Mouse (Mus musculus) layer of hippocampus, adult 2 months (tissue): ENCODE data around the gene Carhsp1. TPM values are rescaled to one million over a fixed set of nuclear protein-coding genes. Genes with fewer than 3 reads are reported as not detected.

Experiments
- DNase-seq, 2 experiments: peaks; one replicate each; pipeline ENCODE4 v3.0.0; 2022; ENCODE audit warnings: low spot score in 2 of 2
- H3K27ac ChIP-seq: fragments of 200-600 bp; 2 replicates; pipeline ENCODE4 v1.8.1; 2022
- H3K4me3 ChIP-seq: fragments of 200-600 bp; 2 replicates; pipeline ENCODE4 v1.8.1; 2022; ENCODE audit warnings: mild to moderate bottlenecking
- CTCF ChIP-seq: fragments of 200-600 bp; conservative IDR thresholded peaks from 2 replicates; pipeline ENCODE4 v1.8.1; 2022; ENCODE audit warnings: antibody characterized with exemption, mild to moderate bottlenecking, moderate library complexity
- microRNA-seq, 2 experiments: library from miRNA; unstranded; fragments of <30 nt; microRNA quantifications; one replicate each; pipeline ENCODE4 v1.2.0; 2021
- total RNA-seq, 2 experiments: library from RNA; stranded (reverse); gene quantifications; 2 replicates each; pipeline ENCODE4 v1.2.3; 2021

Gene Carhsp1
- total RNA-seq, 2 experiments from 2014 or later: 22.1 to 22.4 TPM

DNA sequence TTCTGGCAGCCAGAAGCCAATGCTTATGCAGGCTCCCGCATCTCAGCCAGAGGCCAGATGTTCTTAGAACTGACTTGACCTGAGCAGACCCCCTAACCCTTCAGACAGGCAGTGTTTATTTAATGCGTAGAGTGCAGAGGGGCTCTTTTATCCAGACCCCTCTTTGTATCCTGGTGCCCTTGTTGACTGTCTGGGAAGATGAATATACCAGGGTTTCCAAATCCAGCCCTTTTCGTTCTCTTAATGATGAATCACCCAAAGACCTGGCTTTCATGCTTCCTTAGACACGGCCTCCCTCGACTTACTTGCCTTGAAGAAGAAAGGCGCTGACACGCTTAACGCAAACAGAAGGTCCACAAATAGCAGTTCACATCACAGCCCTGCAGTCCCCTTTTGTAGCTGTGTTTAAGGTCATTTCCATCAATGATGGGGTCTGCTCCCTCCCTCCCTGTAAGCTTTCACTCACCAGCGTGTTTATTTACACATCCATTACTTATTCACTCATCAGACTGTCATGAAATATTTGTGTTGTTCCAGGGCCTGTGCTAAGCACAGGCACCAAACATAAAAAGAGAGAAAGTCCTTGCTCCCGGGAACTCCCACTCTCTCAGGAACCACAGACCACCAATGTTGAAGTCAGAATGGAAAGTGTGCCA is 52.2 kb downstream of the Carhsp1 start:
- H3K4me3 ChIP-seq: no peak overlapping the region
- DNase-seq: no peak
- no peak for TF ChIP-seq CTCF
- H3K27ac ChIP-seq: no peak overlapping the region

GRCm38 (mm10) chr16:8613447-8613846 is 58.5 kb downstream of the Carhsp1 start:
- no peak overlapping the region for H3K4me3 ChIP-seq

GRCm38 (mm10) chr16:8613039-8613438 is 58.9 kb downstream of the Carhsp1 start:
- no peak for TF ChIP-seq CTCF
- no peak overlapping the region for H3K27ac ChIP-seq
- no peak overlapping the region for H3K4me3 ChIP-seq
- DNase-seq: no peak

More at GRCm38 (mm10) chr16:8613447-8613846, 58.5 kb downstream of the Carhsp1 start:
- no peak for DNase-seq
- H3K27ac ChIP-seq: no peak overlapping the region
- no peak for TF ChIP-seq CTCF

- Histone ChIP-seq H3K27ac (no peak overlapping the region), H3K4me3 (no peak overlapping the region)
- no peak for TF ChIP-seq CTCF
- DNase-seq: no peak
Observed at GRCm38 (mm10) chr16:8612214-8613005, 59.5 kb downstream of the Carhsp1 start.

- no peak for TF ChIP-seq CTCF
- DNase-seq: no peak
Observed at GRCm38 (mm10) chr16:8610397-8610796, 61.6 kb downstream of the Carhsp1 start.

More at GRCm38 (mm10) chr16:8610397-8610796, 61.6 kb downstream of the Carhsp1 start:
- no peak overlapping the region for H3K4me3 ChIP-seq
- no peak overlapping the region for H3K27ac ChIP-seq

Small RNA genes lying within 50 kb of the gene (microRNA-seq; reads per million reads assigned to microRNA genes)
- 0 reads per million in 2 experiments for gene Gm22137

Other genes with a start within 250 kb of the Carhsp1 start
- gene Tmem114, start 247.0 kb downstream of the Carhsp1 start, total RNA-seq: 1 to 10 TPM; 5.0 to 5.2 TPM
- gene Mettl22, start 201.4 kb downstream of the Carhsp1 start, total RNA-seq: 10 to 100 TPM; 27.2 to 30.7 TPM
- 100 to 1,000 TPM; 134 to 137 TPM for gene Abat, start 158.7 kb downstream of the Carhsp1 start, total RNA-seq
- gene Pmm2, start 34.5 kb downstream of the Carhsp1 start, total RNA-seq: 10 to 100 TPM; 34.9 to 35.9 TPM
- 10 to 100 TPM; 12.4 to 13.4 TPM for gene Tmem186, start 34.4 kb downstream of the Carhsp1 start, total RNA-seq
- not detected for gene Gm5767, start 8.6 kb upstream of the Carhsp1 start, total RNA-seq
- gene Usp7, start 120.2 kb upstream of the Carhsp1 start, total RNA-seq: 100 to 1,000 TPM; 163 to 168 TPM
- gene 1810013L24Rik, start 157.9 kb upstream of the Carhsp1 start, total RNA-seq: 100 to 1,000 TPM; 103 to 107 TPM